Mouse (Mus musculus): ENCODE data around the gene Wwp2.

GRCm38 (mm10) chr8:107593967-107594729 lies 158.0 kb downstream of the Wwp2 start:
- TF ChIP-seq POLR2A (IDR thresholded peaks at IDR 0.05; ENCODE audit: low read depth, low read length) (no peak), CTCF (IDR thresholded peaks at IDR 0.05; ENCODE audit: extremely low read depth, insufficient read depth, insufficient read length, insufficient replicate concordance) (no peak)

All from spleen, adult 2 months (tissue).